Mouse (Mus musculus): ENCODE measurements around the gene Rptn.
"Not testable (repeated sequence)": the region's sequence is repeated elsewhere in the genome, so short reads cannot be mapped to it uniquely, and the experiment has no call there.

The Rptn gene

GRCm38 (mm10) chr3:93393366-93393765 lies at the start of gene Rptn:
Gene Rptn (plus strand): TSS chr3:93393699.
- DNase-seq (ENCODE audit: inconsistent age in 2 of 2, low spot score in 1 of 2) = no peak

- no peak for DNase-seq (ENCODE audit: inconsistent age in 2 of 2, low spot score in 1 of 2)
These were observed 46.6 kb upstream of the Rptn start for GRCm38 (mm10) chr3:93346896-93347295.

GRCm38 (mm10) chr3:93360045-93360444 lies 33.5 kb upstream of the Rptn start:
- DNase-seq (ENCODE audit: inconsistent age in 2 of 2, low spot score in 1 of 2) = peak; percentile 39 to 78

- DNase-seq (ENCODE audit: inconsistent age in 2 of 2, low spot score in 1 of 2) = peak in 1 of 2 experiments; percentile 66
These were observed 31.4 kb upstream of the Rptn start for GRCm38 (mm10) chr3:93361933-93362574.

- DNase-seq (ENCODE audit: inconsistent age in 2 of 2, low spot score in 1 of 2) = no peak
These were observed 26.4 kb upstream of the Rptn start for GRCm38 (mm10) chr3:93366966-93367575.

- DNase-seq (ENCODE audit: inconsistent age in 2 of 2, low spot score in 1 of 2) = no peak
These were observed 25.3 kb upstream of the Rptn start for GRCm38 (mm10) chr3:93368171-93368570.

- DNase-seq (ENCODE audit: inconsistent age in 2 of 2, low spot score in 1 of 2) = no peak
These were observed 20.1 kb upstream of the Rptn start for GRCm38 (mm10) chr3:93373416-93373815.

GRCm38 (mm10) chr3:93375196-93375595 lies 18.3 kb upstream of the Rptn start:
- no peak for DNase-seq (ENCODE audit: inconsistent age in 2 of 2, low spot score in 1 of 2)

GRCm38 (mm10) chr3:93375601-93376000 lies 17.9 kb upstream of the Rptn start:
- no peak for DNase-seq (ENCODE audit: inconsistent age in 2 of 2, low spot score in 1 of 2)

- no peak for DNase-seq (ENCODE audit: inconsistent age in 2 of 2, low spot score in 1 of 2)
These were observed 15.4 kb upstream of the Rptn start for GRCm38 (mm10) chr3:93378146-93378545.

- DNase-seq (ENCODE audit: inconsistent age in 2 of 2, low spot score in 1 of 2) = no peak
These were observed 10.4 kb downstream of the Rptn start for GRCm38 (mm10) chr3:93403936-93404335.

- DNase-seq (ENCODE audit: inconsistent age in 2 of 2, low spot score in 1 of 2) = peak; percentile 21 to 60
These were observed 13.5 kb downstream of the Rptn start for GRCm38 (mm10) chr3:93406992-93407391.

GRCm38 (mm10) chr3:93411905-93412304 lies 18.4 kb downstream of the Rptn start:
- no peak for DNase-seq (ENCODE audit: inconsistent age in 2 of 2, low spot score in 1 of 2)

- no peak for DNase-seq (ENCODE audit: inconsistent age in 2 of 2, low spot score in 1 of 2)
These were observed 38.2 kb downstream of the Rptn start for GRCm38 (mm10) chr3:93431673-93432072.

GRCm38 (mm10) chr3:93442030-93442429 lies 48.5 kb downstream of the Rptn start, which contains the start of gene Tchh:
Gene Tchh (plus strand): TSS chr3:93442330.
- DNase-seq (ENCODE audit: inconsistent age in 2 of 2, low spot score in 1 of 2) = no peak

GRCm38 (mm10) chr3:93443501-93444101 lies 50.1 kb downstream of the Rptn start:
- peak; percentile 16 to 77 for DNase-seq (ENCODE audit: inconsistent age in 2 of 2, low spot score in 1 of 2)

GRCm38 (mm10) chr3:93444343-93445164 lies 51.1 kb downstream of the Rptn start:
- peak; percentile 72 to 94 for DNase-seq (ENCODE audit: inconsistent age in 2 of 2, low spot score in 1 of 2)

GRCm38 (mm10) chr3:93445165-93445705 lies 51.7 kb downstream of the Rptn start:
- peak; percentile 20 to 79 for DNase-seq (ENCODE audit: inconsistent age in 2 of 2, low spot score in 1 of 2)

- peak; percentile 25 to 75 for DNase-seq (ENCODE audit: inconsistent age in 2 of 2, low spot score in 1 of 2)
These were observed 52.7 kb downstream of the Rptn start for GRCm38 (mm10) chr3:93446128-93446755.

- DNase-seq (ENCODE audit: inconsistent age in 2 of 2, low spot score in 1 of 2) = not testable (repeated sequence)
These were observed 53.2 kb downstream of the Rptn start for GRCm38 (mm10) chr3:93446756-93447137.
